Mouse (Mus musculus): ENCODE measurements around the gene Hormad2.

DNA sequence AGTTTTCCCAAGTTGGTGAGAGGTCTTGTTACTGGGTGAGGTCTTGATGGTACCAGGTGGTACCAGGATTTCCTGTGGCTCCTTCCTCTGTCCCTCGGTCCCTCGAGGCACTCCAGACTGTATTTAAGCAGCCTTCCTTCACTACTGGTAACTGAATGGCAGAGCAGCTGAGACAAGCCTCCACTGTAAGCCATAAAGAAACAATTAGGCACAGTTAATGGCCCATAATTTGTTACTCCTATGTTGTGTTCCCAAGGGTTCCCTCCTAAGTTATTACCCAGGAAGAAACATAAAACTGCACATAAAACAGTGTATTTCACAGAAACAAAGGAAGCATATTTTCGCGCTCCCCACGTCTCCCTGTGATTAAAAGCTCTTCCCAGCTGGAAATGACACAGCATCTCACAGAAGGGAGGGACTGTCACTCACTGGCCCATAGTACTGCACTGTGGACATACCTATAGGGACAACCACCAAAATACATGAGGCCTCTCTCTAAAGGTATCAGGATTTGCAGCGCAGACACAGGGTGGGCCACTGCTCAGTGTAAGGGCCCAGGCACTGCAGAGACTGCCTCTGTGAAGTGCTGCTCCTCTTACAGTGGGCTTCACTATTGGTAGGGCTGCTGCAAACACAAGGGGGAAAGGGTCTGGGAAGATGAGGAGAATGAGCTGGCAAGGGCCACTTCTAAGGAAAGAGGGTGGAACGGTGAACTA, 31.7 kb upstream of the Hormad2 start:
- TF ChIP-seq CTCF (IDR thresholded peaks at IDR 0.05; ENCODE audit: borderline replicate concordance, extremely low read depth, insufficient read depth, insufficient read length) (no peak), POLR2A (IDR thresholded peaks at IDR 0.05; ENCODE audit: borderline replicate concordance, extremely low read depth, insufficient read depth, insufficient read length, poor library complexity, severe bottlenecking) (no peak)
